Mouse (Mus musculus) CD4-positive helper T cell, adult 2 months (primary cell): ENCODE measurements around the gene Prpf38b.
"Not testable (repeated sequence)": the region's sequence is repeated elsewhere in the genome, so short reads cannot be mapped to it uniquely, and the experiment has no call there.

Experiments
- DNase-seq: peaks from one replicate; pipeline ENCODE4 v3.0.0-alpha.2; 2012; ENCODE audit warnings: low read depth, missing footprints, low spot score

Prpf38b gene

GRCm38 (mm10) chr3:108900681-108901080 lies 10.8 kb downstream of the Prpf38b start:
- no peak for DNase-seq

- DNase-seq: peak; percentile 32
Measured at GRCm38 (mm10) chr3:108900147-108900546, 11.4 kb downstream of the Prpf38b start.

- DNase-seq: no peak
Measured at GRCm38 (mm10) chr3:108898640-108899039, 12.9 kb downstream of the Prpf38b start.

- no peak for DNase-seq
Measured at GRCm38 (mm10) chr3:108892914-108893313, 18.6 kb downstream of the Prpf38b start.

- DNase-seq: no peak
Measured at GRCm38 (mm10) chr3:108892080-108892479, 19.4 kb downstream of the Prpf38b start.

GRCm38 (mm10) chr3:108889908-108890307 lies 21.6 kb downstream of the Prpf38b start, which contains the start of gene Fndc7:
Gene Fndc7 (minus strand): TSS chr3:108890008.
- no peak for DNase-seq

GRCm38 (mm10) chr3:108887618-108887975 lies 23.9 kb downstream of the Prpf38b start:
- no peak for DNase-seq

- no peak for DNase-seq
Measured at GRCm38 (mm10) chr3:108886934-108887617, 24.5 kb downstream of the Prpf38b start.

GRCm38 (mm10) chr3:108885686-108886530 lies 25.6 kb downstream of the Prpf38b start:
- peak; percentile 21 for DNase-seq

GRCm38 (mm10) chr3:108884706-108885289 lies 26.7 kb downstream of the Prpf38b start:
- DNase-seq: no peak

GRCm38 (mm10) chr3:108883067-108883466 lies 28.5 kb downstream of the Prpf38b start:
- no peak for DNase-seq

GRCm38 (mm10) chr3:108881873-108882272 lies 29.7 kb downstream of the Prpf38b start:
- DNase-seq: not testable (repeated sequence)

GRCm38 (mm10) chr3:108880544-108881507 lies 30.7 kb downstream of the Prpf38b start:
- peak; percentile 81 for DNase-seq

- DNase-seq: no peak
Measured at GRCm38 (mm10) chr3:108879836-108880435, 31.6 kb downstream of the Prpf38b start.

GRCm38 (mm10) chr3:108879129-108879528 lies 32.4 kb downstream of the Prpf38b start:
- DNase-seq: no peak

GRCm38 (mm10) chr3:108870631-108871030 lies 40.9 kb downstream of the Prpf38b start:
- no peak for DNase-seq

- no peak for DNase-seq
Measured at GRCm38 (mm10) chr3:108867449-108867848, 44.1 kb downstream of the Prpf38b start.

GRCm38 (mm10) chr3:108865676-108866075 lies 45.9 kb downstream of the Prpf38b start:
- peak; percentile 87 for DNase-seq

GRCm38 (mm10) chr3:108865129-108865528 lies 46.4 kb downstream of the Prpf38b start:
- DNase-seq: peak; percentile 8

- DNase-seq: no peak
Measured at GRCm38 (mm10) chr3:108863091-108863490, 48.4 kb downstream of the Prpf38b start.

GRCm38 (mm10) chr3:108862282-108862681 lies 49.2 kb downstream of the Prpf38b start:
- DNase-seq: not testable (repeated sequence)
